Mouse (Mus musculus) forebrain, postnatal 0 days (tissue): Measurements from ENCODE around the gene Trim7. TPM values are rescaled to one million over a fixed set of nuclear protein-coding genes. Genes with fewer than 3 reads are reported as not detected.
A peak's percentile ranks its signal among the peaks of the same experiment; 100 is the strongest.

ENCODE experiments used
- ATAC-seq: fragments of 200-750 bp; cut with Nextera tagmentation; 2 replicates; pipeline ENCODE4 v1.8.0; 2017; ENCODE audit warnings: mild to moderate bottlenecking, moderate library complexity
- DNase-seq: peaks from one replicate; pipeline ENCODE4 v3.0.0-alpha.2; 2015
- H3K27ac ChIP-seq: fragments of 300-500 bp; sonication (generic); 2 replicates; pipeline ENCODE4 v1.5.1; 2014; ENCODE audit warnings: low read depth, mild to moderate bottlenecking, antibody characterized with exemption, low read length, moderate library complexity, mixed read lengths
- H3K27me3 ChIP-seq: fragments of 300-500 bp; sonication (generic); 2 replicates; pipeline ENCODE4 v1.6.1; 2014; ENCODE audit warnings: mild to moderate bottlenecking, low read length, mixed read lengths; ENCODE audit not compliant: insufficient read depth
- H3K36me3 ChIP-seq: fragments of 300-500 bp; sonication (generic); 2 replicates; pipeline ENCODE4 v1.6.1; 2014; ENCODE audit warnings: mild to moderate bottlenecking, moderate library complexity; ENCODE audit not compliant: insufficient read depth
- H3K4me1 ChIP-seq: fragments of 300-500 bp; sonication (generic); 2 replicates; pipeline ENCODE4 v1.6.1; 2014; ENCODE audit warnings: antibody characterized with exemption; ENCODE audit not compliant: insufficient read depth
- H3K4me2 ChIP-seq: fragments of 300-500 bp; sonication (generic); 2 replicates; pipeline ENCODE4 v1.6.1; 2014; ENCODE audit warnings: low read depth, mild to moderate bottlenecking, moderate library complexity
- H3K4me3 ChIP-seq: fragments of 300-500 bp; sonication (generic); 2 replicates; pipeline ENCODE4 v1.5.1; 2014; ENCODE audit warnings: low read depth, low read length, mixed read lengths
- H3K9ac ChIP-seq: fragments of 300-500 bp; sonication (generic); 2 replicates; pipeline ENCODE4 v1.6.1; 2014; ENCODE audit warnings: mild to moderate bottlenecking
- H3K9me3 ChIP-seq: fragments of 300-500 bp; sonication (generic); 2 replicates; pipeline ENCODE4 v1.6.1; 2016; ENCODE audit warnings: low read length
- CTCF ChIP-seq: sonication (generic); IDR thresholded peaks from 2 replicates; pipeline ENCODE4 v1.5.1; 2016; ENCODE audit warnings: antibody characterized with exemption, control low read depth, low read depth
- WGBS: fragments of 180-500 bp; shearing (Covaris S2); extraction: QIAGEN DNeasy Blood & Tissue Kit; methylation state at CpG from one replicate; pipeline ENCODE4 v1.1.7; 2014; 5-methylcytosine and 5-hydroxymethylcytosine counted together
- polyA plus RNA-seq: library from polyadenylated mRNA; unstranded; fragments of >200 nt; fragmentation: Nextera tagmentation; extraction: Ambion mirVana; gene quantifications from 2 replicates; pipeline ENCODE4 v1.2.1, GENCODE M21; 2015
- total RNA-seq: library from RNA; depleted of rRNA; stranded (reverse); fragments of >200 nt; gene quantifications from 2 replicates; pipeline ENCODE4 v1.2.3, GENCODE M21; 2014

Trim7 gene
- total and polyA plus RNA-seq, 2 experiments from 2014 or later, result 2.5 to 9.5 TPM

- no peak for TF ChIP-seq CTCF
- no peaks in the 10 kb centered on the region for H3K27me3 ChIP-seq
- H3K27ac ChIP-seq, result no peak overlapping the region
- no peak overlapping the region for H3K4me2 ChIP-seq
- H3K4me3 ChIP-seq, result no peak overlapping the region
- no peak overlapping the region for H3K9ac ChIP-seq
- WGBS, result 73% methylated on average over 2 of the region's 2 CpGs
- H3K4me1 ChIP-seq, result peaks cover 5% of the 10 kb centered on the region; the same call in 1 of the 2 replicates
- ATAC-seq, result no peak
- no peaks in the 10 kb centered on the region for H3K9me3 ChIP-seq
- no peak for DNase-seq
- H3K36me3 ChIP-seq, result peaks cover 81% of the 10 kb centered on the region
Observed at GRCm38 (mm10) chr11:48810142-48810541, 15.8 kb upstream of the Trim7 start.

DNA sequence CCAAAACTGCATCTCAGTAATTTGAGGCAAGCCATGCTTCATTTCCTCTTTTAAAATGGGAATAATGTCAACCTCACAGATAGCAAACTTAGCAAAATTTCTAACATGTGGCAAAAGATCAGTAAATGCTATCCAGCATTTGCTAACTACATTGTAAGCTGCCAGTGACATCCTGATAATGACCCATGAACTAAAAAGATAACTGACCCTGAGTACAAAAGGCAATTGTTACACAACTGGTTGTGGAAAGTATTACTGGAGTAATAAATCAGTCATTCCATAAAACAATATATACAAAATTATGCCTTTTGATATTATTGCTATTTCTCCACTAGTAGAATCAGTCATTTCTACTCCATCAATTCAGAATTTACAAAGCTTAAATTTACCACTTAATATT lies 12.2 kb upstream of the Trim7 start:
- no peaks in the 10 kb centered on the region for H3K9me3 ChIP-seq
- no peak overlapping the region for H3K9ac ChIP-seq
- H3K27me3 ChIP-seq, result no peaks in the 10 kb centered on the region
- no peak overlapping the region for H3K27ac ChIP-seq
- peaks cover 47% of the 10 kb centered on the region for H3K36me3 ChIP-seq
- DNase-seq (no peak), ATAC-seq (no peak)
- no peak overlapping the region for H3K4me3 ChIP-seq
- TF ChIP-seq CTCF, result no peak
- H3K4me1 ChIP-seq, result peaks cover 12% of the 10 kb centered on the region; the same call in 1 of the 2 replicates
- no peak overlapping the region for H3K4me2 ChIP-seq

- ATAC-seq, result no peak
- 78% methylated on average over 16 of the region's 16 CpGs for WGBS
- peak overlapping the region; percentile 75 for H3K9ac ChIP-seq
- DNase-seq, result no peak
- TF ChIP-seq CTCF, result no peak
- H3K27ac ChIP-seq, result 0 out of 2 replicates have a peak overlapping the region, but pooled peaks have one; percentile 93
- no peaks in the 10 kb centered on the region for H3K9me3 ChIP-seq
- peaks cover 29% of the 10 kb centered on the region for H3K36me3 ChIP-seq
- peak overlapping the region; percentile 86 for H3K4me2 ChIP-seq
- H3K4me3 ChIP-seq, result peak overlapping the region; percentile 88
- peaks cover 12% of the 10 kb centered on the region; the same call in 1 of the 2 replicates for H3K4me1 ChIP-seq
- no peaks in the 10 kb centered on the region for H3K27me3 ChIP-seq
Observed at GRCm38 (mm10) chr11:48815851-48816250, 10.1 kb upstream of the Trim7 start.

- TF ChIP-seq CTCF, result no peak
- H3K9ac ChIP-seq, result peak overlapping the region; percentile 75
- peak; percentile 52 for ATAC-seq
- 4% methylated on average over 22 of the region's 23 CpGs for WGBS
- peak overlapping the region; percentile 86 for H3K4me2 ChIP-seq
- no peak for DNase-seq
- H3K27me3 ChIP-seq, result no peaks in the 10 kb centered on the region
- peak overlapping the region; percentile 88 for H3K4me3 ChIP-seq
- H3K9me3 ChIP-seq, result no peaks in the 10 kb centered on the region
- H3K36me3 ChIP-seq, result peaks cover 25% of the 10 kb centered on the region
- H3K4me1 ChIP-seq, result peaks cover 12% of the 10 kb centered on the region; the same call in 1 of the 2 replicates
- H3K27ac ChIP-seq, result peak overlapping the region; percentile 93
Observed at GRCm38 (mm10) chr11:48816281-48816781, 9.6 kb upstream of the Trim7 start.

DNA sequence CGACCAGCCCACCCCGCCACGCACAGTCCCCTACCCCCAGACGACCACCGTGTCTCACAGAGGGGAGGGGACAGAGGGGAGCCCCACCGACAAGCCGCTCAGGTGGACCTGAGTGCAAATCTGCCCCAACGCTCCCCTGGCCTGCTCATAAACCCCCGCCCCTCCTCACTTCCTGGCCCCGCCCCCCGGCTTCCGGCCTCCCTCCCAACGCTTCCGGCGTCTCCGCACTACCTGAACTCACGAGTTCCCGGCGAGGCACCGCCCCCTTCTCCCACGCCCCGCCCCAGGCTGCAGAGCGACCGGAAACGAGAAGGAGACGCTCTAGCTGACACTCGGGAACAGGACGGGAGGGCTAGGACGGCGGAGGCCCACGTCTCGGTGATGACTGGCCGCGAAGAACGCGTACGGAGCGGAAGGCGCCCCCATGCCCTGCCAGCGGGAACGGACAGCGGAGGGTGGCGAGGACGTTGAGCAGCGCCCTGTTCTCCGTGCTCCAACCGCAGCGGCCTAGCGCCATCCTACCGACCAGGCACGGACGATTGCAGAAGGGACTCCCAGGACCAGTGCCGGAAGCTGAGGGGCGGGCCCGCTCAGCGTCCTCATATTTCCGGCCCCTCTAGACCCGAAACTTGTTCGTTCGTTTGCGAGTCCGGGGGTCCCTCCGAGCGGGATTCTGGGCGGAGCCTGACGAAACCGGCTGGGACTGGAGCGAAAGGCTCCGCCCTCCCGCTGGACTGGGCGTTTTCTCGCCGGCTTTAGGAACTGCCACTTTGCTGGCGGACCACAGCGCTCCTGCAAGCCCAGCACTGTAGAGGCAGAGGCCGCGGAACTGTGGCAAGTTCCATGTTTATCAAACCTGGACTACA lies 8.9 kb upstream of the Trim7 start, which contains the start of gene Trim41:
Gene Trim41, minus strand, starts transcription at position 554 of the 866 bp plus-strand sequence.
- H3K9ac ChIP-seq, result peak within 1 kb of the TSS; percentile 75
- no peaks in the 10 kb centered on the region for H3K27me3 ChIP-seq
- H3K9me3 ChIP-seq, result no peaks in the 10 kb centered on the region
- ATAC-seq (peak; percentile 97), DNase-seq (peak; percentile 98)
- H3K27ac ChIP-seq, result peak within 1 kb of the TSS; percentile 93
- peak within 1 kb of the TSS; percentile 86 for H3K4me2 ChIP-seq
- peaks cover 12% of the 10 kb centered on the region; the same call in 1 of the 2 replicates for H3K4me1 ChIP-seq
- TF ChIP-seq CTCF, result peak; percentile 47
- WGBS, result 1% methylated on average over 74 of the region's 77 CpGs
- peaks cover 18% of the 10 kb centered on the region for H3K36me3 ChIP-seq
- H3K4me3 ChIP-seq, result peak within 1 kb of the TSS; percentile 88

- Histone ChIP-seq H3K4me1 (peaks cover 12% of the 10 kb centered on the region; the same call in 1 of the 2 replicates), H3K4me2 (peak overlapping the region; percentile 56), H3K36me3 (peaks cover 11% of the 10 kb centered on the region), H3K9me3 (no peaks in the 10 kb centered on the region), H3K9ac (peak overlapping the region; percentile 75), H3K4me3 (peak overlapping the region; percentile 88), H3K27me3 (no peaks in the 10 kb centered on the region), H3K27ac (peak overlapping the region; percentile 93)
- DNase-seq (no peak), ATAC-seq (no peak)
- WGBS, result 5% methylated on average over 9 of the region's 9 CpGs
- no peak for TF ChIP-seq CTCF
Observed at GRCm38 (mm10) chr11:48817794-48818193, 8.1 kb upstream of the Trim7 start.

- WGBS, result under 1% methylated on average over 16 of the region's 16 CpGs
Observed at GRCm38 (mm10) chr11:48818346-48818745, 7.6 kb upstream of the Trim7 start.

More at GRCm38 (mm10) chr11:48818346-48818745, 7.6 kb upstream of the Trim7 start:
- H3K9me3 ChIP-seq, result no peaks in the 10 kb centered on the region
- peak overlapping the region; percentile 88 for H3K4me3 ChIP-seq
- no peak for ATAC-seq
- H3K27me3 ChIP-seq, result no peaks in the 10 kb centered on the region
- peak overlapping the region; percentile 93; the same call in 1 of the 2 replicates for H3K27ac ChIP-seq
- peak overlapping the region; percentile 56 for H3K4me2 ChIP-seq
- peaks cover 12% of the 10 kb centered on the region; the same call in 1 of the 2 replicates for H3K4me1 ChIP-seq
- H3K9ac ChIP-seq, result no peak overlapping the region; the same call in 1 of the 2 replicates
- DNase-seq, result peak; percentile 97
- peaks cover 6% of the 10 kb centered on the region; the same call in 1 of the 2 replicates for H3K36me3 ChIP-seq
- TF ChIP-seq CTCF, result no peak
